Mouse (Mus musculus) small intestine, adult 2 months (tissue): Measurements from ENCODE around the gene Psen2.

Source experiments
- CTCF ChIP-seq: fragments of 200-500 bp; IDR thresholded peaks from 2 replicates; pipeline ENCODE4 v1.5.1; 2012; ENCODE audit warnings: low read depth, mild to moderate bottlenecking, control low read depth, inconsistent platforms, low read length, moderate library complexity, mixed read lengths; ENCODE audit not compliant: insufficient replicate concordance, insufficient read length; ENCODE audit errors: extremely low read depth
- POLR2A ChIP-seq: fragments of 200-500 bp; IDR thresholded peaks from 2 replicates; pipeline ENCODE4 v1.6.1; 2012; ENCODE audit warnings: low read depth, mild to moderate bottlenecking, control low read depth, inconsistent platforms, low read length, moderate library complexity

GRCm38 (mm10) chr1:180306889-180307288 lies 43.7 kb upstream of the Psen2 start:
- TF ChIP-seq CTCF (no peak), POLR2A (no peak)
